Mouse (Mus musculus): ENCODE data around the gene Fcamr. TPM values are rescaled to one million over a fixed set of nuclear protein-coding genes. Genes with fewer than 3 reads are reported as not detected.

The Fcamr gene
- polyA plus RNA-seq, 1 experiment: 4.0 TPM

DNA sequence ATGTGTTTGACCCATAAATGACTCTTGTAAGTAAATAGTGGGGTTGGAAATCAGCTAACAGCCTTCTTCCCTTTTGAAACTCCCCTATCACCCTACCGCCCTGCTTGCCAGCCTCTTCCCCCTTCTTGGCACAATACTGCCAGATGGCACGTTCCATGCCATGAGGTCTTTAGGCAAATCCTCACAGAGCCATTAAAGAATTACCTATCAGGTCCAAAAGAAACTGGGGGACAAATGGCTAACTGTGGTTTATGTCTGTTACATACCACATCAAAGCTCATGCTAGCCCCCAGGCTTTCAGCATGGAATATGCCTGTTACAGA is 20.4 kb downstream of the Fcamr start:
- WGBS: 80% methylated on average over 2 of the region's 2 CpGs
- no peaks in the 10 kb centered on the region for H3K36me3 ChIP-seq (ENCODE audit: control insufficient read depth, insufficient read depth, low read length)
- peak overlapping the region; percentile 100 for H3K27ac ChIP-seq (ENCODE audit: insufficient read depth, low read depth, low read length)
- H3K4me1 ChIP-seq (ENCODE audit: control insufficient read depth, insufficient read depth, low read length): peaks cover 29% of the 10 kb centered on the region
- TF ChIP-seq POLR2A (IDR thresholded peaks at IDR 0.05; ENCODE audit: low read depth, low read length) (no peak), CTCF (conservative IDR thresholded peaks at IDR 0.05; ENCODE audit: insufficient read depth, insufficient read length, low read depth, low read length) (no peak)
- DNase-seq: no peak
- no peaks in the 10 kb centered on the region for H3K27me3 ChIP-seq (replicated peaks; ENCODE audit: control insufficient read depth, insufficient read depth, low read length)
- no peak overlapping the region for H3K4me3 ChIP-seq (ENCODE audit: insufficient read depth, low read depth, low read length)

DNA sequence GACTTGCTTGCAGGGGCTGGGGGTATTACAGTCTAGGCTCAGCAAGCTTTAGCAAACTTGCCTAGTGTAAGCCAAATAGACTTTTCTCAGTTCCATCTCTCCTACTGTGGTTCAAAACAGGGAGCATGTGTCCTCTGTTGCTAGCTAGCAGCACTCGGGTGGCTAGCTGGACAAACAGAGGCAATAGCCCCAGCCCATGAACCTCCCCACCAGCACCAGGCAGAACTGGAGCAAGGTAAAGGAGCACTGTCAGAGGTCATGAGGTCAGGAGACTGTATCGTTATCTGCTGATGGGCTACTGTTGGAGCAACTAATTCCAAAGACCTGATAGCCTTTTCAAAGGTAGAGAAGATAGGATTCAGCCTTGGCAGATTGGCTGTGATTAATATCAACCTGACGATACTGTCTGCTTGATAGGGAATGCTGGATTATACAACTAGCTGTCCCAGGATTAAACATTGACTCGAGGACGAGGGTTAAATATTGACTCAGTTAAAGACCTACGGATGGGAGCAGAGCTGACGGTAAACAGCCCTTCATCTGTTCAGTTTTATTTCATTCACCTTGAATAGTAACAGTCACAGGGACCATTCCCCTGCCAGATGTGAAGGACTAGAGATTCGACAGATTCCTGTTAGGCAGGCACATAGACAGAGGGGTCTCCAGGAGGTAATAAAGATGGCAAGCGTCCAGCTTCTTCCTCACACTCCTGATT is 21.4 kb downstream of the Fcamr start:
- WGBS: 39% methylated on average over 9 of the region's 9 CpGs
- H3K27ac ChIP-seq (ENCODE audit: insufficient read depth, low read depth, low read length): peak overlapping the region; percentile 100
- no peak overlapping the region for H3K4me3 ChIP-seq (ENCODE audit: insufficient read depth, low read depth, low read length)
- H3K36me3 ChIP-seq (ENCODE audit: control insufficient read depth, insufficient read depth, low read length): no peaks in the 10 kb centered on the region
- H3K4me1 ChIP-seq (ENCODE audit: control insufficient read depth, insufficient read depth, low read length): peaks cover 29% of the 10 kb centered on the region
- TF ChIP-seq POLR2A (IDR thresholded peaks at IDR 0.05; ENCODE audit: low read depth, low read length) (no peak), CTCF (conservative IDR thresholded peaks at IDR 0.05; ENCODE audit: insufficient read depth, insufficient read length, low read depth, low read length) (no peak)
- H3K27me3 ChIP-seq (replicated peaks; ENCODE audit: control insufficient read depth, insufficient read depth, low read length): no peaks in the 10 kb centered on the region
- peak; percentile 95 for DNase-seq

DNA sequence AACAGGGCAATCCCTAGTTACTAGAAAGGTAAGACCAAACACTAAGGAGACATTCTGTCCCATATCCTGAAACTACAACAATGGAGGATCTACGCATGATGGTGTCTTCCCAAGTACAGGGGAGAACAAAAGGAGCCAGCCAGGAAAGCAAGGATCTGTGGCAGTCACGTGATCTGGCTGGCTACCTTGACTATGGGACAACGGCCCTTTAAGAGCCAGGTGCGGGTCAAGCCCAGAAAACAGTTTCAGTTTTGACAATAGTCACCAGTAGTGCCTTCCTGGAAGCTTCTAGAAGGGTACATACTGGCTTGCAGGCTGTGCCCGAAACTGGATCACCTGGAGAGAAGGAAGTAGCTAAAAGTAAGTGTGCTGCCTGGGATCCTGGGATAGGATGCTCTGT is 25.7 kb downstream of the Fcamr start, which contains the start of gene Pigr:
Gene Pigr, plus strand, starts transcription at position 237 of the 400 bp plus-strand sequence.
- DNase-seq: peak; percentile 63
- no peak within 1 kb of the TSS for H3K27ac ChIP-seq (ENCODE audit: insufficient read depth, low read depth, low read length)
- WGBS: 81% methylated on average over 5 of the region's 5 CpGs

DNA sequence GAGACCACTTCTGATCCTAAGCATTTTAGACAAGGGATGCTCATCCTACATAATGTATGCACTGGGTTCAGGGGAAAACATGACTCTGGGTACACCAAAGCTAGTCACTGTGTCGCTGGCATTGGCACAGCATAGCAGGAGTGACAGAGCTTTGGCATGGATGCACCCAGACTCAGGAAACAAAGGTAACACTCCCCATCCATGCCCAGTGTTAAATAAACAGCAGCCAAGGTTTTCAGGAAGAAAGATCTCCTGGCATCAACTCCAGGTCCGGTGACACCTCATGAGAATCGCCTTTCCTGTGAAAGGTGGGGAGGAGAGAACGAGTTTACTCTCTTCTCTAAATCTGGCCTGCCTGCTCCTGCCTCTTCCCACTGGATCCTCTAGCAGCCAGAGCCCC is 28.0 kb downstream of the Fcamr start:
- no peaks in the 10 kb centered on the region for H3K36me3 ChIP-seq (ENCODE audit: control insufficient read depth, insufficient read depth, low read length)
- peaks cover 23% of the 10 kb centered on the region for H3K4me1 ChIP-seq (ENCODE audit: control insufficient read depth, insufficient read depth, low read length)
- no peak overlapping the region for H3K4me3 ChIP-seq (ENCODE audit: insufficient read depth, low read depth, low read length)
- TF ChIP-seq CTCF (conservative IDR thresholded peaks at IDR 0.05; ENCODE audit: insufficient read depth, insufficient read length, low read depth, low read length): no peak
- no peak for TF ChIP-seq POLR2A (IDR thresholded peaks at IDR 0.05; ENCODE audit: low read depth, low read length)
- 72% methylated on average over 4 of the region's 4 CpGs for WGBS
- peak; percentile 71 for DNase-seq
- no peaks in the 10 kb centered on the region for H3K27me3 ChIP-seq (replicated peaks; ENCODE audit: control insufficient read depth, insufficient read depth, low read length)
- H3K27ac ChIP-seq (ENCODE audit: insufficient read depth, low read depth, low read length): no peak overlapping the region

More for the DNA sequence above, 25.7 kb downstream of the Fcamr start, which contains the start of gene Pigr:
- TF ChIP-seq POLR2A (IDR thresholded peaks at IDR 0.05; ENCODE audit: low read depth, low read length) (no peak), CTCF (conservative IDR thresholded peaks at IDR 0.05; ENCODE audit: insufficient read depth, insufficient read length, low read depth, low read length) (no peak)
- H3K36me3 ChIP-seq (ENCODE audit: control insufficient read depth, insufficient read depth, low read length): no peaks in the 10 kb centered on the region
- H3K27me3 ChIP-seq (replicated peaks; ENCODE audit: control insufficient read depth, insufficient read depth, low read length): no peaks in the 10 kb centered on the region
- peaks cover 22% of the 10 kb centered on the region for H3K4me1 ChIP-seq (ENCODE audit: control insufficient read depth, insufficient read depth, low read length)
- H3K4me3 ChIP-seq (ENCODE audit: insufficient read depth, low read depth, low read length): no peak within 1 kb of the TSS

DNA sequence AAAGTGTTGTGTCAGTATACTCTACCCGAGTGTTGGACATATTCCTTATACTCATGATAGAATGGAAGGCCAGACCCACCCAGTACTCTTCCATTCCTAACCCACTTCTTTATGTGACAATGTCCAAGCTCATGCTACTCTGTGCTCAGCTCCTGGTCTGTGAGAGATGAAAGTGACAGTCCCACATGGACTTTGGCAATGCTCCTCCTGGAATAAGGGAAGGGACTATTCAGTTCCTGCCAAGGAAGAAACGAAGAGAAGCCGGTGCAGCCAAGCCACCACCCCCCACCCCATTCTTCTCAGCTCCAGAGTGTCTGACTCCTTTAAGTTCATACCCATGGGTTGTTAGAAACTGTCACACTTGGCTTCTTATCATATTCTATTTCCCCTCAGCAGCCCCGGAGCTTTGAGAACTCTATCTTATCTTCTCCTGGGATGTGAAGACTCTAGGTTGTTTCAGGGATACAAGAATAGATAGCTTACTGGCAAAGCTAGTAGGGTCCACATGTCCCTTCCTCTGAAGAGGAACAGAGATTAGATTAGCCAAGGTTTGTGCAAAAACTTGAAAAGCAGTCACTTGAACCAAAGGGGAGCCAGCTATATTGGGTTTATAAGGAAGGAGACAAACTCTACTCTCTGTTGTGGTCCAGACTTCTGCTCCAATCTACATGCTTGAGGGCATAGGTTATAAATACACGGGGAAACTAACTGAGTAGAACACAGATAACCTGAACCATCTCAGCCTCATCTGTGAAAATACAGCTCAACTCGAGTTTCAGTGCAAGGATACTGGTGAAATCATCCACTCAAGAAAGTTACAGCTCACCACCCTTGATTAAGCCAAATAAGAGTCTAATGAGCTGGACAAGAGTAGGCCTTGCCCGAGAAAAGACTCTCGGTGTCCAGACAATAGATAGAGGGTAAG is 29.5 kb downstream of the Fcamr start:
- H3K4me3 ChIP-seq (ENCODE audit: insufficient read depth, low read depth, low read length): no peak overlapping the region
- peaks cover 29% of the 10 kb centered on the region for H3K4me1 ChIP-seq (ENCODE audit: control insufficient read depth, insufficient read depth, low read length)
- TF ChIP-seq POLR2A (IDR thresholded peaks at IDR 0.05; ENCODE audit: low read depth, low read length) (no peak), CTCF (conservative IDR thresholded peaks at IDR 0.05; ENCODE audit: insufficient read depth, insufficient read length, low read depth, low read length) (no peak)
- peak; percentile 72 for DNase-seq
- H3K27me3 ChIP-seq (replicated peaks; ENCODE audit: control insufficient read depth, insufficient read depth, low read length): no peaks in the 10 kb centered on the region
- H3K27ac ChIP-seq (ENCODE audit: insufficient read depth, low read depth, low read length): peak overlapping the region; percentile 36; the same call in 1 of the 2 replicates
- H3K36me3 ChIP-seq (ENCODE audit: control insufficient read depth, insufficient read depth, low read length): no peaks in the 10 kb centered on the region
- WGBS: 58% methylated on average over 8 of the region's 8 CpGs

DNA sequence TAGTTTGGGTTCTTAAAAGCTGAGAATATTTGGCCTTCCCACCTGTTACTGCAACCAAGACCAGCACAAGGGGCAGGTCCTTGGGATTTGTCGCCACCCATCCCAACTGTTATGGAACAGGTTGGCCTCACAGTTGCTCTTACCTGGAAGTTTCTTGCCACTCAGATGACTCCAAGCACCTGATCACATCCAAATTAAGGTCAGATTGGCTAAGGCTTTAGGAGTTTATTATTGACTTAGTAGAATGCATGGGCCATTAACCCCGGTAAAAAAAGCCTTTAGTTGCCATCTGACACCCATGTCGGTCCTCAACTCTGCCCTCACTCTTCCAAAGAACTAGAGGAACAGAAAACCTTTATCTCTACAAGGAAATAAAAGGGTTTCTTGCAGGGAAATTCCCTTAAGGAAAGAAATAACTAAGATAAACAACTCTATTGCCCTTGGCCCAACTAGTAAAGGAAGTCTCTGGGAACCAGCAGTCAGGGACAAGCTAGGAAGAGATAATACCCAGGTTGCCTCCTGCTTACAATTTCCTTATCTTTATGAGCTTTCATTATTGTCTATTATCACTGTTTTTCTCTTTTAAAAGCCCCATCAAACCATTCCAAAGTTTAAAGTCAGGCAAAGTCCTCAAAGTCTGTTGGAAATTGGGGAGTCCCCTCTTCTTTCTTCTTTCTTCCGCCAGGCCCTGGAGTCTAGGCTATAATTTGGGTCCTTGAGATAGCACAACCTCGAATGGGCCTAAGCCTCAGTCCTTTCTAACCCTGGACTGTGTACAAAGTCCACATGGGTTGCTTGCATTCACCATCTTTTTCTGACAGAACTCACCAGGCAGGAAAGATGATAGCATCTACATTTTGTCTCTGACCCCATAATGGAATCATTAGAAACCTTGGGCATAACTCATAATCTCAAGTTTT is 31.8 kb downstream of the Fcamr start:
- H3K4me3 ChIP-seq (ENCODE audit: insufficient read depth, low read depth, low read length): no peak overlapping the region
- peaks cover 38% of the 10 kb centered on the region for H3K4me1 ChIP-seq (ENCODE audit: control insufficient read depth, insufficient read depth, low read length)
- TF ChIP-seq POLR2A (IDR thresholded peaks at IDR 0.05; ENCODE audit: low read depth, low read length): no peak
- TF ChIP-seq CTCF (conservative IDR thresholded peaks at IDR 0.05; ENCODE audit: insufficient read depth, insufficient read length, low read depth, low read length): no peak
- peak; percentile 94 for DNase-seq
- peak overlapping the region; percentile 100 for H3K27ac ChIP-seq (ENCODE audit: insufficient read depth, low read depth, low read length)
- H3K36me3 ChIP-seq (ENCODE audit: control insufficient read depth, insufficient read depth, low read length): no peaks in the 10 kb centered on the region
- WGBS: 35% methylated on average over 5 of the region's 5 CpGs
- H3K27me3 ChIP-seq (replicated peaks; ENCODE audit: control insufficient read depth, insufficient read depth, low read length): no peaks in the 10 kb centered on the region
